Mouse (Mus musculus): ENCODE results near the gene Rpl35a.

GRCm38 (mm10) chr16:33062024-33062681 lies 5.9 kb downstream of the Rpl35a start, which contains the start of gene Lmln:
- TF ChIP-seq POLR2A (IDR thresholded peaks at IDR 0.05; ENCODE audit: control insufficient read depth, low read depth, low read length) (peak; percentile 87), CTCF (IDR thresholded peaks at IDR 0.05; ENCODE audit: control insufficient read depth, insufficient read depth, insufficient replicate concordance, low read depth, low read length) (peak; percentile 7; the same call in 1 of the 2 replicates)
